Mouse (Mus musculus) kidney, adult 2 months (tissue): ENCODE measurements around the gene Myo3b. TPM values are rescaled to one million over a fixed set of nuclear protein-coding genes. Genes with fewer than 3 reads are reported as not detected.

Experiments
- DNase-seq: peaks from one replicate; pipeline ENCODE4 v3.0.0; 2021
- H3K27ac ChIP-seq: fragments of 200-500 bp; 2 replicates; pipeline ENCODE4 v1.5.1; 2012; ENCODE audit warnings: low read depth, low read length, control low read depth, inconsistent platforms; ENCODE audit not compliant: insufficient read depth
- H3K27me3 ChIP-seq: fragments of 200-500 bp; replicated peaks from 2 replicates; pipeline ENCODE4 v1.6.1; 2012; ENCODE audit warnings: mild to moderate bottlenecking, moderate library complexity, low read length, inconsistent platforms; ENCODE audit not compliant: control insufficient read depth, insufficient read depth
- H3K36me3 ChIP-seq: fragments of 200-500 bp; 2 replicates; pipeline ENCODE4 v1.6.1; 2012; ENCODE audit warnings: mild to moderate bottlenecking, moderate library complexity, low read length, inconsistent platforms; ENCODE audit not compliant: control insufficient read depth, insufficient read depth
- H3K4me1 ChIP-seq: fragments of 200-500 bp; 2 replicates; pipeline ENCODE4 v1.6.1; 2011; ENCODE audit warnings: low read length; ENCODE audit not compliant: control insufficient read depth, insufficient read depth
- H3K4me3 ChIP-seq: fragments of 200-500 bp; 2 replicates; pipeline ENCODE4 v1.5.1; 2011; ENCODE audit warnings: mild to moderate bottlenecking, low read depth, low read length, control low read depth; ENCODE audit not compliant: insufficient read depth
- CTCF ChIP-seq: fragments of 200-500 bp; conservative IDR thresholded peaks from 2 replicates; pipeline ENCODE4 v1.5.1; 2011; ENCODE audit warnings: low read depth, mild to moderate bottlenecking, control low read depth, low read length, moderate library complexity, mixed read lengths; ENCODE audit not compliant: insufficient read depth, insufficient read length
- POLR2A ChIP-seq: fragments of 200-500 bp; IDR thresholded peaks from one replicate; pipeline ENCODE4 v1.6.1; 2011; ENCODE audit warnings: low read depth, low read length, control low read depth
- WGBS: fragments of 180-500 bp; shearing (Covaris S2); methylation state at CpG from one replicate; pipeline ENCODE4 v1.1.7; 2018; 5-methylcytosine and 5-hydroxymethylcytosine counted together
- polyA plus RNA-seq: library from polyadenylated mRNA; depleted of rRNA; stranded (reverse); fragments of >200 nt; gene quantifications from 2 replicates; pipeline ENCODE4 v1.2.3, GENCODE M21; 2012

Gene Myo3b
- polyA plus RNA-seq, 1 experiment = 1.7 TPM

DNA sequence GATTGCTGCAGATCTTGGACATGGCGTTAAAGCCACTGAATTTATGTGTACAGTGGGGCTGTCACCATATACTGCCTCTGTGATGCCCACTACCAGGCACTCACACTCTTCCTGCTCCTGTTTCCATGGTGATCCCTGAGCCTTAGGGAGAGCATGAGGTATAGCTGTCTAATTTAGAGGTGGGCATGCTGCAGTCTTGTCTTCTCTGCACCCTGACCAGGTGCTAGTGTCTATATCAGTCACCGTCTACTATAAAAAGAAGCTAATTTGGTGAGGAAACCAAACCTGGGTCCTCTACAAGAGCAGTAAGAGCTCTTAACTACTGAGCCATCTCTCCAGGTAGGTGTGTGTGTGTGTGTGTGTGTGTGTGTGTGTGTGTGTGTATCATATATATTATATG, 32.4 kb upstream of the Myo3b start:
- DNase-seq = no peak
- H3K4me1 ChIP-seq = no peaks in the 10 kb centered on the region
- no peak overlapping the region for H3K4me3 ChIP-seq
- H3K36me3 ChIP-seq = peaks cover 4% of the 10 kb centered on the region
- WGBS = 97% methylated on average over 2 of the region's 2 CpGs
- H3K27me3 ChIP-seq = no peaks in the 10 kb centered on the region
- H3K27ac ChIP-seq = no peak overlapping the region
- TF ChIP-seq CTCF (no peak), POLR2A (no peak)

DNA sequence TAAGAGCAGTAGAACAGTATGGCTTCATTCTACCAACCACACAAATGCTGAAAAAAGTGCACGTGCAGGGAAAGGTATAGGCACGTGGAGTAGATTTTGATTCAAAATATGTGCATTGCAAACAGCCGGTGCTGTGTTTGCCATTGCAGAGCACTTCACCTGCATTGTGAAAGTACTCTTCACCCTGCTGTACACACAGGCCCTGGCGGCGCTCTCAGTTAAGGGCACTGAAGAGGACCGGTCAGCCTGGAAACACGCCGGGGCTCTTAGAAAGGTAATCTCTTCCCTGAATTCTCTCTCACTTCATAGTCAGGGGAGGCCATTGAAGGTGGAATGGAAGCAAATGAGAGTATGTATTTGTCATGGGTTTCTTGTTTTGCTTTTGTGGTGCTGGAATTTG, 26.0 kb upstream of the Myo3b start:
- no peak overlapping the region for H3K27ac ChIP-seq
- H3K27me3 ChIP-seq = no peaks in the 10 kb centered on the region
- no peak for TF ChIP-seq CTCF
- TF ChIP-seq POLR2A = no peak
- 97% methylated on average over 8 of the region's 8 CpGs for WGBS
- peaks cover 8% of the 10 kb centered on the region for H3K36me3 ChIP-seq
- no peaks in the 10 kb centered on the region for H3K4me1 ChIP-seq
- DNase-seq = no peak
- no peak overlapping the region for H3K4me3 ChIP-seq

- 40% methylated on average over 6 of the region's 6 CpGs for WGBS
- no peaks in the 10 kb centered on the region for H3K4me1 ChIP-seq
- no peaks in the 10 kb centered on the region for H3K27me3 ChIP-seq
- peaks cover 11% of the 10 kb centered on the region for H3K36me3 ChIP-seq
- no peak for TF ChIP-seq POLR2A
- TF ChIP-seq CTCF = no peak
- peak; percentile 56 for DNase-seq
- no peak overlapping the region for H3K27ac ChIP-seq
- H3K4me3 ChIP-seq = no peak overlapping the region
These were observed 20.7 kb upstream of the Myo3b start for GRCm38 (mm10) chr2:70018236-70018635.

- 95% methylated on average over 2 of the region's 2 CpGs for WGBS
- no peak for DNase-seq
- H3K36me3 ChIP-seq = peaks cover 2% of the 10 kb centered on the region
- no peak overlapping the region for H3K4me3 ChIP-seq
- H3K27ac ChIP-seq = no peak overlapping the region
- H3K4me1 ChIP-seq = no peaks in the 10 kb centered on the region
- no peaks in the 10 kb centered on the region for H3K27me3 ChIP-seq
- TF ChIP-seq CTCF = no peak
- no peak for TF ChIP-seq POLR2A
These were observed 14.5 kb upstream of the Myo3b start for GRCm38 (mm10) chr2:70024454-70024853.

- Histone ChIP-seq H3K36me3 (peaks cover 2% of the 10 kb centered on the region), H3K27ac (no peak overlapping the region), H3K4me1 (no peaks in the 10 kb centered on the region), H3K27me3 (no peaks in the 10 kb centered on the region), H3K4me3 (no peak overlapping the region)
- DNase-seq = no peak
- 96% methylated on average over 5 of the region's 5 CpGs for WGBS
- TF ChIP-seq CTCF (no peak), POLR2A (no peak)
These were observed 13.2 kb upstream of the Myo3b start for GRCm38 (mm10) chr2:70025711-70026110.

GRCm38 (mm10) chr2:70031472-70031871, 7.5 kb upstream of the Myo3b start:
- DNase-seq = no peak
- no peaks in the 10 kb centered on the region for H3K36me3 ChIP-seq
- TF ChIP-seq CTCF (no peak), POLR2A (no peak)
- H3K27me3 ChIP-seq = no peaks in the 10 kb centered on the region
- H3K4me1 ChIP-seq = no peaks in the 10 kb centered on the region; the same call in 1 of the 2 replicates
- no peak overlapping the region for H3K27ac ChIP-seq
- no peak overlapping the region for H3K4me3 ChIP-seq
- WGBS = 77% methylated on average over 2 of the region's 2 CpGs

GRCm38 (mm10) chr2:70034895-70035294, 4.0 kb upstream of the Myo3b start:
- no peaks in the 10 kb centered on the region for H3K36me3 ChIP-seq

DNA sequence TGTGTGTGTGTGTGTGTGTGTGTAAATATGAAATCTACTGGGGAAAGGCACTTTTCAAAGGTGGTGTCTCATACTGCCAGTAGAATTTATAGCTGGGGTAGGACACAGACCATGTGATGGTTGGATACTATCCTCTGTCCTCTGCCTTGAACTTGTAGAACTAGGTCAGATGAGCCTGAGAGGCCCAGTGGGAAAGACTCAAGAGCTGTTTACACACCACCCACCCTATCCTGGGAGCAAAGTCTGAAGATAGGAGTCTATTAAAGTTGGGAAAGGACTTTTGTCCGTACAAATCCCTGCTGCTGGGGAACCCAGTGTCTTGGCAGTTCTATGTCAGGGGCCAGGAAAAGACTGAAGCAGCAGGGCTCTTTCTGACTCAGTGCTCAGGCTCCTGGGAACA, 3.6 kb upstream of the Myo3b start:
- Histone ChIP-seq H3K27ac (no peak overlapping the region), H3K36me3 (no peaks in the 10 kb centered on the region), H3K27me3 (no peaks in the 10 kb centered on the region), H3K4me3 (no peak overlapping the region), H3K4me1 (no peaks in the 10 kb centered on the region; the same call in 1 of the 2 replicates)
- DNase-seq = no peak
- TF ChIP-seq CTCF (no peak), POLR2A (no peak)
- WGBS = 52% methylated on average over 1 of the region's 1 CpGs

More at GRCm38 (mm10) chr2:70034895-70035294, 4.0 kb upstream of the Myo3b start:
- no peaks in the 10 kb centered on the region; the same call in 1 of the 2 replicates for H3K4me1 ChIP-seq
- WGBS = 77% methylated on average over 5 of the region's 5 CpGs
- H3K27ac ChIP-seq = no peak overlapping the region
- TF ChIP-seq CTCF (no peak), POLR2A (no peak)
- no peaks in the 10 kb centered on the region for H3K27me3 ChIP-seq
- H3K4me3 ChIP-seq = no peak overlapping the region
- no peak for DNase-seq
